In the genomic region with DNA sequence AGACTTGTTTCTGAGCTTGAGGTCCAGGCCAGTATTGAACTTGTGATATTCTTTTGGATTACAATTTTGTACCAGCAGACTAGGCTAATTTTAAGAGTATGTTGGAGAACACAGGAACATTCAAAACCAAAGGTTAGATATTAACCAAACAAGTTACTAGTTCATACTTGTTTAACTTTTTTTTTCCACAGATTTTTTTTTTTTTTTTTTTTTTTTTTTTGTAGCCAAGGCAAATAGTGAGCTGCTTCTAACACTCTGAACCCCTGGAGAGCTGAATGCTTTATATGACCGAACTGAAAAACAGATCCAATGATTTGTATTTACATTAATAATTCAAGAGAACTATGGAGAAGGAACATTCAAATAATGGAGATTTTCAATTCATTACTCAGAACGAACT, we compare ENCODE assay signal across 9 mouse cellular contexts. TPM values are rescaled to one million over a fixed set of nuclear protein-coding genes. Genes with fewer than 3 reads are reported as not detected.
A peak's percentile ranks its signal among the peaks of the same experiment; 100 is the strongest.
DNase-seq lines count a peak whose midpoint lies in the region; ATAC-seq and TF ChIP-seq lines count a peak whose summit lies in the region.
"Had no signal": no experiment of that assay in that cellular context is flagged by ENCODE, and none has a peak within 500 bp of the region (broad histone marks: within the 10 kb centered on the region; RNA-seq: fewer than 3 reads in every experiment).

No protein-coding gene starts in this region.

- peaks cover 15% of the 10 kb centered on the region for H3K79me3 ChIP-seq in C2C12 (ENCODE audit: low read depth)

- WGBS in intestine, embryonic 14.5 days, result 47% methylated on average over 2 of the region's 2 CpGs
- WGBS in intestine, embryonic 15.5 days, result 43% methylated on average over 2 of the region's 2 CpGs
- 60% methylated on average over 2 of the region's 2 CpGs for WGBS in embryonic facial prominence, embryonic 12.5 days
- WGBS in liver, embryonic 13.5 days (ENCODE audit: insufficient replicate concordance), result 36% methylated on average over 2 of the region's 2 CpGs

- no peaks in the 10 kb centered on the region for H3K27me3 ChIP-seq in intestine, embryonic 14.5 days (replicated peaks; ENCODE audit: control insufficient read depth, insufficient read depth, low read length)
- H3K27me3 ChIP-seq in intestine, embryonic 15.5 days (replicated peaks), result no peaks in the 10 kb centered on the region
- no peaks in the 10 kb centered on the region for H3K27me3 ChIP-seq in C2C12 (ENCODE audit: control insufficient read depth, insufficient read depth, insufficient read length)
- H3K27me3 ChIP-seq in embryonic facial prominence, embryonic 12.5 days, result no peaks in the 10 kb centered on the region
- no peaks in the 10 kb centered on the region for H3K27me3 ChIP-seq in liver, embryonic 13.5 days

- H3K79me2 ChIP-seq in C2C12 (ENCODE audit: control insufficient read depth, insufficient read depth), result peaks cover 33% of the 10 kb centered on the region

- no peak for DNase-seq in intestine, embryonic 14.5 days (ENCODE audit: low spot score)
- DNase-seq in liver, embryonic 13.5 days, result no peak
- DNase-seq in urinary bladder, postnatal 36 days (ENCODE audit: low spot score in 2 of 2), result no peak
- DNase-seq in cerebellum, adult 8-10 months, result no peak
- DNase-seq: cerebellum, adult 11 months had no signal

- H3K27ac ChIP-seq in intestine, embryonic 14.5 days (ENCODE audit: low read depth), result no peak overlapping the region
- no peak overlapping the region for H3K27ac ChIP-seq in intestine, embryonic 15.5 days
- no peak overlapping the region for H3K27ac ChIP-seq in embryonic facial prominence, embryonic 12.5 days
- H3K27ac ChIP-seq in liver, embryonic 13.5 days, result peak overlapping the region; percentile 92

- H3K4me1 ChIP-seq in intestine, embryonic 14.5 days (replicated peaks; ENCODE audit: control insufficient read depth, insufficient read depth, low read length), result peaks cover 4% of the 10 kb centered on the region; the same call in 1 of the 2 replicates
- H3K4me1 ChIP-seq in intestine, embryonic 15.5 days (replicated peaks), result no peaks in the 10 kb centered on the region
- H3K4me1 ChIP-seq in embryonic facial prominence, embryonic 12.5 days, result peaks cover 6% of the 10 kb centered on the region; the same call in 1 of the 2 replicates
- peaks cover 24% of the 10 kb centered on the region for H3K4me1 ChIP-seq in liver, embryonic 13.5 days (replicated peaks)

- TF ChIP-seq CTCF in C2C12 (IDR thresholded peaks at IDR 0.05; ENCODE audit: control insufficient read depth, insufficient read depth, insufficient read length), result no peak

- no peak overlapping the region for H3ac ChIP-seq in C2C12 (ENCODE audit: control insufficient read depth, insufficient read length, low read depth)

- H3K9ac ChIP-seq in intestine, embryonic 14.5 days (ENCODE audit: low read length), result no peak overlapping the region
- no peak overlapping the region for H3K9ac ChIP-seq in intestine, embryonic 15.5 days
- no peak overlapping the region for H3K9ac ChIP-seq in embryonic facial prominence, embryonic 12.5 days
- H3K9ac ChIP-seq in liver, embryonic 13.5 days, result peak overlapping the region; percentile 93

- peak overlapping the region; percentile 53; the same call in 1 of the 2 replicates for H3K4me3 ChIP-seq in intestine, embryonic 14.5 days (ENCODE audit: low read depth, low read length)
- no peak overlapping the region for H3K4me3 ChIP-seq in intestine, embryonic 15.5 days (replicated peaks)
- H3K4me3 ChIP-seq in C2C12 (ENCODE audit: insufficient read depth, poor library complexity, severe bottlenecking), result peak overlapping the region; percentile 57
- no peak overlapping the region for H3K4me3 ChIP-seq in embryonic facial prominence, embryonic 12.5 days
- peak overlapping the region; percentile 74 for H3K4me3 ChIP-seq in liver, embryonic 13.5 days (replicated peaks)

- no peaks in the 10 kb centered on the region for H3K36me3 ChIP-seq in intestine, embryonic 14.5 days (ENCODE audit: control insufficient read depth, insufficient read depth, low read length)
- no peaks in the 10 kb centered on the region for H3K36me3 ChIP-seq in intestine, embryonic 15.5 days
- peaks cover 10% of the 10 kb centered on the region for H3K36me3 ChIP-seq in C2C12 (ENCODE audit: control insufficient read depth, insufficient read depth)
- H3K36me3 ChIP-seq in embryonic facial prominence, embryonic 12.5 days, result no peaks in the 10 kb centered on the region
- H3K36me3 ChIP-seq in liver, embryonic 13.5 days, result peaks cover 11% of the 10 kb centered on the region

- no peaks in the 10 kb centered on the region for H3K9me3 ChIP-seq in intestine, embryonic 14.5 days (ENCODE audit: control insufficient read depth, low read length)
- no peaks in the 10 kb centered on the region for H3K9me3 ChIP-seq in intestine, embryonic 15.5 days
- H3K9me3 ChIP-seq in embryonic facial prominence, embryonic 12.5 days, result no peaks in the 10 kb centered on the region
- H3K9me3 ChIP-seq in liver, embryonic 13.5 days (replicated peaks), result no peaks in the 10 kb centered on the region

- peak overlapping the region; percentile 68 for H3K4me2 ChIP-seq in intestine, embryonic 14.5 days (ENCODE audit: low read length)
- no peak overlapping the region; the same call in 1 of the 2 replicates for H3K4me2 ChIP-seq in intestine, embryonic 15.5 days (replicated peaks)
- H3K4me2 ChIP-seq in embryonic facial prominence, embryonic 12.5 days (replicated peaks), result peak overlapping the region; percentile 81; the same call in 1 of the 2 replicates
- H3K4me2 ChIP-seq in liver, embryonic 13.5 days, result peak overlapping the region; percentile 74

- ATAC-seq in intestine, embryonic 14.5 days (replicated peaks; ENCODE audit: low FRiP score, low TSS enrichment, low read depth), result no peak
- no peak for ATAC-seq in intestine, embryonic 15.5 days
- ATAC-seq in embryonic facial prominence, embryonic 12.5 days (ENCODE audit: insufficient number of reproducible peaks, insufficient read depth, low FRiP score, low TSS enrichment), result no peak
- no peak for ATAC-seq in liver, embryonic 13.5 days (ENCODE audit: low read depth)
- ATAC-seq in inflammation-experienced regulatory T-cells, adult 6 months, result no peak

TF ChIP-seq in C2C12, 6 proteins besides CTCF, POLR2A, EP300 and RAD21:
- TF ChIP-seq USF1 (IDR thresholded peaks at IDR 0.05; ENCODE audit: low read depth) (no peak), MYOD1 (IDR thresholded peaks at IDR 0.05; ENCODE audit: control insufficient read depth, insufficient read length, low read depth) (no peak), MAX (IDR thresholded peaks at IDR 0.05) (no peak), CEBPB (IDR thresholded peaks at IDR 0.05; ENCODE audit: low read depth) (no peak), FOSL1 (IDR thresholded peaks at IDR 0.05; ENCODE audit: insufficient read depth, low read length, poor library complexity, severe bottlenecking) (no peak), MYOG (IDR thresholded peaks at IDR 0.05; ENCODE audit: control insufficient read depth, extremely low read depth, insufficient read length) (no peak)
TF ChIP-seq in C2C12: peak in this region for 0.

RNA-seq across cellular contexts. Expression of gene Chac2, which starts 0.9 kb away (rescaled TPM):
- 11.6 and 13.5 TPM in 2 replicates for polyA plus RNA-seq in intestine, embryonic 14.5 days (2014; fragmentation: Nextera tagmentation; extraction: Ambion mirVana)
- polyA plus RNA-seq in intestine, embryonic 15.5 days (2015; fragmentation: Nextera tagmentation; extraction: Ambion mirVana), result 17.6 and 21.0 TPM in 2 replicates
- polyA plus RNA-seq in C2C12 (2012; fragmentation: generic; extraction: Trizol), result 4.2 TPM
- polyA plus RNA-seq in embryonic facial prominence, embryonic 12.5 days (2016; fragmentation: Nextera tagmentation; extraction: Ambion mirVana), result 13.0 and 15.7 TPM in 2 replicates
- 72.1 and 90.4 TPM in 2 replicates for polyA plus RNA-seq in liver, embryonic 13.5 days (2015; fragmentation: Nextera tagmentation; extraction: Ambion mirVana)
- polyA plus RNA-seq in inflammation-experienced regulatory T-cells, adult 6 months (2017; shearing (Covaris generic)), result 10 to 100 TPM; 10.1 to 18.6 (median 12.5) TPM

RNA-seq across cellular contexts. Expression of gene Erlec1, which starts 31.1 kb away (rescaled TPM):
- polyA plus RNA-seq in intestine, embryonic 14.5 days (2014; fragmentation: Nextera tagmentation; extraction: Ambion mirVana), result 12.4 and 13.4 TPM in 2 replicates
- 10.2 and 12.1 TPM in 2 replicates for polyA plus RNA-seq in intestine, embryonic 15.5 days (2015; fragmentation: Nextera tagmentation; extraction: Ambion mirVana)
- polyA plus RNA-seq in C2C12 (2012; fragmentation: generic; extraction: Trizol), result 10.3 TPM
- polyA plus RNA-seq in embryonic facial prominence, embryonic 12.5 days (2016; fragmentation: Nextera tagmentation; extraction: Ambion mirVana), result 10.5 and 11.2 TPM in 2 replicates
- polyA plus RNA-seq in liver, embryonic 13.5 days (2015; fragmentation: Nextera tagmentation; extraction: Ambion mirVana), result 5.6 and 6.2 TPM in 2 replicates
- 10 to 100 TPM; 11.2 to 18.2 (median 16.0) TPM for polyA plus RNA-seq in inflammation-experienced regulatory T-cells, adult 6 months (2017; shearing (Covaris generic))

Comparison
In these comparisons a context has a peak if more than half of its experiments do, and no peak if none do; other contexts are left out.
1. H3K4me3 ChIP-seq: peak in intestine, embryonic 14.5 days (single experiment), C2C12 (single experiment) and liver, embryonic 13.5 days (single experiment); none in intestine, embryonic 15.5 days (single experiment) and embryonic facial prominence, embryonic 12.5 days (single experiment).